Comparison of ENCODE assay signal across 7 mouse cellular contexts in the genomic region with DNA sequence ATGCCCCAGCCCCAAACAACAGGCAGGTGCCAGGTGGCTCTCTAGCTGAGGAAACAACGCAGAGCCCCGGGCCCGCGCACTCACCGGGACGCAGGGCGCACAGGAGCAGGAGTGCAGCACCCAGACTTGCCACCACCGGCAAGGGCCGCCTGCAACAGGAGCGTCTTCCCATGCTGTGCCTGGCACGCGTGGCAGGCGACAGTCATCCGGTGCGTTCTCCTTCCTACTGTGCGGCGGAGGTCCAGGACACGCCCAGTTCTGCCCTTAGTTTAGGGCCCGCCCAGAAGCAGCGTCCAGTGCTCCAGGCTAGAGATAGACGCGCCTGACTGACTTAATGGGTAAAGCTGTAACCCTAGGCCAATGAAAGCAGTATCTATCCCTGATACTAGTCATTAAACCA. TPM values are rescaled to one million over a fixed set of nuclear protein-coding genes. Genes with fewer than 3 reads are reported as not detected.
DNase-seq lines count a peak whose midpoint lies in the region; ATAC-seq lines count a peak whose summit lies in the region.

A gene (minus strand): TSS at position 195 of the 400 bp plus-strand sequence.

- peak; percentile 58 for DNase-seq in R1 (ENCODE audit: low read depth, low spot score)
- DNase-seq in embryo, embryonic 11 days: peak; percentile 37
- DNase-seq in kidney, postnatal 25 days: peak; percentile 36 to 63
- no peak for DNase-seq in T-cell, adult 2 months (ENCODE audit: low spot score)
- DNase-seq in cerebellum, postnatal 36 days: no peak

- H3K4me1 ChIP-seq in heart, embryonic 15.5 days (replicated peaks): 0 out of 2 replicates have a peak, but pooled peaks cover 4% of the 10 kb centered on the region

- no peak within 1 kb of the TSS for H3K27ac ChIP-seq in heart, embryonic 15.5 days

- no peaks in the 10 kb centered on the region for H3K36me3 ChIP-seq in heart, embryonic 15.5 days

- peak within 1 kb of the TSS; percentile 29 for H3K4me3 ChIP-seq in heart, embryonic 15.5 days

- H3K4me2 ChIP-seq in heart, embryonic 15.5 days: peak within 1 kb of the TSS; percentile 62

- no peaks in the 10 kb centered on the region for H3K9me3 ChIP-seq in heart, embryonic 15.5 days (replicated peaks)

- H3K9ac ChIP-seq in heart, embryonic 15.5 days: 0 out of 2 replicates have a peak within 1 kb of the TSS, but pooled peaks have one; percentile 17

- WGBS in heart, embryonic 15.5 days: 4% methylated on average over 22 of the region's 22 CpGs

- no peak; the same call in 1 of the 2 replicates for ATAC-seq in heart, embryonic 15.5 days (replicated peaks; ENCODE audit: insufficient number of reproducible peaks, insufficient read depth, low FRiP score, low read depth)
- ATAC-seq in megakaryocyte progenitor cell, adult 5-6 weeks (replicated peaks; ENCODE audit: poor library complexity): peak; percentile 73

- H3K27me3 ChIP-seq in heart, embryonic 15.5 days: peaks cover 23% of the 10 kb centered on the region; the same call in 1 of the 2 replicates

RNA-seq across cellular contexts. Expression of the gene that starts here (rescaled TPM):
- polyA plus RNA-seq in heart, embryonic 15.5 days (2015; fragmentation: Nextera tagmentation; extraction: Ambion mirVana): 0.14 TPM in 1 of 2 replicates, not detected in the other
- 17.3 and 20.7 TPM in 2 replicates for total RNA-seq in megakaryocyte progenitor cell, adult 5-6 weeks (2015)
- 10.9 and 11.3 TPM in 2 replicates for total RNA-seq in megakaryocyte progenitor cell, adult 5-6 weeks (2017)

Comparison
In these comparisons a context has a peak if more than half of its experiments do, and no peak if none do; other contexts are left out.
1. DNase-seq: peak in R1 (single experiment), embryo, embryonic 11 days (single experiment) and kidney, postnatal 25 days (2 of 2); none in T-cell, adult 2 months (single experiment) and cerebellum, postnatal 36 days (0 of 2).